In genomic region chr5:104068751-104069150, GRCm38 (mm10) we compare ENCODE assay signal across 10 mouse cellular contexts. TPM values are rescaled to one million over a fixed set of nuclear protein-coding genes. Genes with fewer than 3 reads are reported as not detected.
DNase-seq lines count a peak whose midpoint lies in the region; ATAC-seq and TF ChIP-seq lines count a peak whose summit lies in the region.
"Had no signal": no experiment of that assay in that cellular context is flagged by ENCODE, and none has a peak within 500 bp of the region (broad histone marks: within the 10 kb centered on the region; RNA-seq: fewer than 3 reads in every experiment).

No protein-coding gene starts in this region.

- DNase-seq in forebrain, embryonic 11.5 days (ENCODE audit: low spot score) = peak; percentile 71
- no peak for DNase-seq in liver, adult 2 months (ENCODE audit: extremely low read depth, low read depth, low spot score)
- DNase-seq in liver, embryonic 11.5 days (ENCODE audit: low spot score) = no peak
- DNase-seq in gastrocnemius, adult 8-10 months (ENCODE audit: low spot score in 2 of 2) = no peak
- no peak for DNase-seq in right cerebral cortex, postnatal 14 days

- H3K4me1 ChIP-seq in forebrain, embryonic 11.5 days (replicated peaks; ENCODE audit: control insufficient read depth, insufficient read depth, low read length) = peaks cover 6% of the 10 kb centered on the region
- H3K4me1 ChIP-seq in forebrain, embryonic 13.5 days = peaks cover 8% of the 10 kb centered on the region
- no peaks in the 10 kb centered on the region for H3K4me1 ChIP-seq in liver, adult 2 months (ENCODE audit: control insufficient read depth, insufficient read depth, low read length)
- 0 out of 2 replicates have a peak, but pooled peaks cover 2% of the 10 kb centered on the region for H3K4me1 ChIP-seq in liver, embryonic 11.5 days (replicated peaks; ENCODE audit: control insufficient read depth, insufficient read depth, low read length)
- peaks cover 4% of the 10 kb centered on the region for H3K4me1 ChIP-seq in bone marrow macrophage, adult 2 months (ENCODE audit: control insufficient read depth, insufficient read depth, low read length)
- H3K4me1 ChIP-seq in olfactory bulb, adult 2 months (ENCODE audit: control insufficient read depth, insufficient read depth, low read length) = peaks cover 3% of the 10 kb centered on the region

- no peak overlapping the region for H3K27ac ChIP-seq in forebrain, embryonic 11.5 days (ENCODE audit: low read depth, low read length)
- H3K27ac ChIP-seq in forebrain, embryonic 13.5 days = no peak overlapping the region
- H3K27ac ChIP-seq in liver, adult 2 months (replicated peaks; ENCODE audit: insufficient read depth, low read depth, low read length) = no peak overlapping the region
- H3K27ac ChIP-seq in liver, embryonic 11.5 days (ENCODE audit: low read depth, low read length) = no peak overlapping the region
- no peak overlapping the region for H3K27ac ChIP-seq in bone marrow macrophage, adult 2 months (ENCODE audit: insufficient read depth, low read depth, low read length)
- H3K27ac ChIP-seq in olfactory bulb, adult 2 months (ENCODE audit: insufficient read depth, low read depth, low read length) = no peak overlapping the region

- H3K4me2 ChIP-seq in forebrain, embryonic 11.5 days (ENCODE audit: low read depth, low read length, severe bottlenecking) = no peak overlapping the region
- H3K4me2 ChIP-seq in forebrain, embryonic 13.5 days = no peak overlapping the region
- H3K4me2 ChIP-seq in liver, embryonic 11.5 days = no peak overlapping the region

- H3K36me3 ChIP-seq in forebrain, embryonic 11.5 days (ENCODE audit: control insufficient read depth, insufficient read depth, low read length) = no peaks in the 10 kb centered on the region
- H3K36me3 ChIP-seq in forebrain, embryonic 13.5 days (ENCODE audit: poor library complexity, severe bottlenecking) = peaks cover 6% of the 10 kb centered on the region
- peaks cover 8% of the 10 kb centered on the region for H3K36me3 ChIP-seq in liver, adult 2 months (ENCODE audit: control insufficient read depth, insufficient read depth, low read length)
- peaks cover 6% of the 10 kb centered on the region; the same call in 1 of the 2 replicates for H3K36me3 ChIP-seq in liver, embryonic 11.5 days (ENCODE audit: control insufficient read depth, insufficient read depth, low read length)

- no peaks in the 10 kb centered on the region for H3K27me3 ChIP-seq in forebrain, embryonic 11.5 days (ENCODE audit: control insufficient read depth, insufficient read depth, low read length)
- no peaks in the 10 kb centered on the region for H3K27me3 ChIP-seq in forebrain, embryonic 13.5 days
- H3K27me3 ChIP-seq in liver, adult 2 months (ENCODE audit: control insufficient read depth, insufficient read depth, low read length) = no peaks in the 10 kb centered on the region
- H3K27me3 ChIP-seq in liver, embryonic 11.5 days (replicated peaks; ENCODE audit: control insufficient read depth, insufficient read depth, low read length) = no peaks in the 10 kb centered on the region

- ATAC-seq in forebrain, embryonic 11.5 days (replicated peaks; ENCODE audit: low FRiP score) = no peak
- no peak for ATAC-seq in forebrain, embryonic 13.5 days
- no peak for ATAC-seq in liver, embryonic 11.5 days (replicated peaks; ENCODE audit: low FRiP score)

- H3K4me3 ChIP-seq in forebrain, embryonic 11.5 days (ENCODE audit: low read depth, low read length) = no peak overlapping the region
- no peak overlapping the region for H3K4me3 ChIP-seq in forebrain, embryonic 13.5 days
- H3K4me3 ChIP-seq in liver, adult 2 months (ENCODE audit: insufficient read depth, low read depth, low read length) = no peak overlapping the region
- H3K4me3 ChIP-seq in liver, embryonic 11.5 days (ENCODE audit: low read depth, low read length) = no peak overlapping the region
- no peak overlapping the region for H3K4me3 ChIP-seq in bone marrow macrophage, adult 2 months (ENCODE audit: insufficient read depth, low read length)
- no peak overlapping the region for H3K4me3 ChIP-seq in olfactory bulb, adult 2 months (ENCODE audit: insufficient read depth, low read depth, low read length)

- no peak for TF ChIP-seq POLR2A in liver, adult 2 months (IDR thresholded peaks at IDR 0.05; ENCODE audit: extremely low read depth, insufficient read depth, low read length)
- TF ChIP-seq POLR2A in bone marrow macrophage, adult 2 months (IDR thresholded peaks at IDR 0.05; ENCODE audit: borderline replicate concordance, low read depth, low read length) = no peak
- no peak for TF ChIP-seq POLR2A in olfactory bulb, adult 2 months (IDR thresholded peaks at IDR 0.05; ENCODE audit: insufficient read depth, low read depth, low read length)

- H3K9ac ChIP-seq in forebrain, embryonic 11.5 days (ENCODE audit: low read length) = no peak overlapping the region
- H3K9ac ChIP-seq in forebrain, embryonic 13.5 days = no peak overlapping the region
- H3K9ac ChIP-seq in liver, adult 2 months (ENCODE audit: low read depth, low read length) = no peak overlapping the region
- H3K9ac ChIP-seq in liver, embryonic 11.5 days (ENCODE audit: low read depth, low read length) = no peak overlapping the region

- H3K9me3 ChIP-seq in forebrain, embryonic 11.5 days (ENCODE audit: control insufficient read depth, low read length) = no peaks in the 10 kb centered on the region
- H3K9me3 ChIP-seq in forebrain, embryonic 13.5 days (replicated peaks) = no peaks in the 10 kb centered on the region
- no peaks in the 10 kb centered on the region for H3K9me3 ChIP-seq in liver, embryonic 11.5 days (ENCODE audit: control insufficient read depth, low read length)

- no peaks in the 10 kb centered on the region for H3K79me2 ChIP-seq in liver, adult 2 months (ENCODE audit: control insufficient read depth, insufficient read depth, low read length)

- WGBS in forebrain, embryonic 11.5 days = 84% methylated on average over 7 of the region's 7 CpGs
- WGBS in forebrain, embryonic 13.5 days = 94% methylated on average over 7 of the region's 7 CpGs
- WGBS in liver, adult 2 months = 86% methylated on average over 7 of the region's 7 CpGs
- 86% methylated on average over 7 of the region's 7 CpGs for WGBS in liver, embryonic 11.5 days
- 83% methylated on average over 7 of the region's 7 CpGs for WGBS in olfactory bulb, adult 2 months

- peak; percentile 65 for TF ChIP-seq CTCF in liver, adult 2 months (IDR thresholded peaks at IDR 0.05; ENCODE audit: low read depth, low read length)
- TF ChIP-seq CTCF in bone marrow macrophage, adult 2 months (IDR thresholded peaks at IDR 0.05; ENCODE audit: low read depth, low read length) = 0 out of 2 replicates have a peak, but pooled peaks have one; percentile 6
- TF ChIP-seq CTCF in olfactory bulb, adult 2 months (IDR thresholded peaks at IDR 0.05; ENCODE audit: insufficient read depth, low read depth, low read length) = 0 out of 2 replicates have a peak, but pooled peaks have one; percentile 7

RNA-seq across cellular contexts. Expression of gene Gm17660, which starts 8.7 kb away (rescaled TPM):
- not detected in 2 replicates for polyA plus RNA-seq in forebrain, embryonic 11.5 days (2014; fragmentation: Nextera tagmentation; extraction: Ambion mirVana)
- polyA plus RNA-seq in forebrain, embryonic 13.5 days (2015; fragmentation: Nextera tagmentation; extraction: Ambion mirVana) = not detected in 2 replicates
- total RNA-seq in liver, adult 2 months (2014; rRNA removed) = not detected in 2 replicates
- not detected in 2 replicates for polyA plus RNA-seq in liver, adult 2 months (2012; rRNA removed)
- not detected in 2 replicates for polyA plus RNA-seq in liver, embryonic 11.5 days (2014; fragmentation: Nextera tagmentation; extraction: Ambion mirVana)
- not detected in 2 replicates for polyA plus RNA-seq in bone marrow macrophage, adult 2 months (2012; ENCODE audit: insufficient read depth, insufficient read length, missing spikeins)
- polyA plus RNA-seq in olfactory bulb, adult 2 months (2012; ENCODE audit: insufficient read depth, insufficient read length, low replicate concordance, missing spikeins) = not detected in 2 replicates
- not detected for total RNA-seq in gastrocnemius, adult 8-10 months (2022)
- polyA plus RNA-seq: frontal cortex, adult 2 months; liver, embryonic 16.5 days had no signal

RNA-seq across cellular contexts. Expression of gene Nudt9, which starts 22.6 kb away (rescaled TPM):
- polyA plus RNA-seq in forebrain, embryonic 11.5 days (2014; fragmentation: Nextera tagmentation; extraction: Ambion mirVana) = 61.3 and 65.2 TPM in 2 replicates
- 50.9 and 53.3 TPM in 2 replicates for polyA plus RNA-seq in forebrain, embryonic 13.5 days (2015; fragmentation: Nextera tagmentation; extraction: Ambion mirVana)
- total RNA-seq in liver, adult 2 months (2014; rRNA removed) = 36.6 and 40.3 TPM in 2 replicates
- polyA plus RNA-seq in liver, adult 2 months (2012; rRNA removed) = 39.7 and 48.5 TPM in 2 replicates
- polyA plus RNA-seq in liver, embryonic 11.5 days (2014; fragmentation: Nextera tagmentation; extraction: Ambion mirVana) = 103 and 110 TPM in 2 replicates
- 60.6 and 68.3 TPM in 2 replicates for polyA plus RNA-seq in bone marrow macrophage, adult 2 months (2012; ENCODE audit: insufficient read depth, insufficient read length, missing spikeins)
- not detected in 2 replicates for polyA plus RNA-seq in olfactory bulb, adult 2 months (2012; ENCODE audit: insufficient read depth, insufficient read length, low replicate concordance, missing spikeins)
- 10 to 100 TPM; 62.8 to 74.7 (median 69.1) TPM for total RNA-seq in gastrocnemius, adult 8-10 months (2022)

RNA-seq across cellular contexts. Expression of gene Sparcl1, which starts 44.8 kb away (rescaled TPM):
- 23.3 and 24.1 TPM in 2 replicates for polyA plus RNA-seq in forebrain, embryonic 11.5 days (2014; fragmentation: Nextera tagmentation; extraction: Ambion mirVana)
- 34.7 and 41.3 TPM in 2 replicates for polyA plus RNA-seq in forebrain, embryonic 13.5 days (2015; fragmentation: Nextera tagmentation; extraction: Ambion mirVana)
- 4.9 and 5.0 TPM in 2 replicates for total RNA-seq in liver, adult 2 months (2014; rRNA removed)
- polyA plus RNA-seq in liver, adult 2 months (2012; rRNA removed) = 2.2 and 3.0 TPM in 2 replicates
- polyA plus RNA-seq in liver, embryonic 11.5 days (2014; fragmentation: Nextera tagmentation; extraction: Ambion mirVana) = 5.6 and 6.8 TPM in 2 replicates
- polyA plus RNA-seq in bone marrow macrophage, adult 2 months (2012; ENCODE audit: insufficient read depth, insufficient read length, missing spikeins) = 0.27 TPM in 1 of 2 replicates, not detected in the other
- polyA plus RNA-seq in olfactory bulb, adult 2 months (2012; ENCODE audit: insufficient read depth, insufficient read length, low replicate concordance, missing spikeins) = 627 and 723 TPM in 2 replicates
- total RNA-seq in gastrocnemius, adult 8-10 months (2022) = 100 to 1,000 TPM in 2 of 4 experiments, 10 to 100 TPM in 2; 70.3 to 108 (median 94.1) TPM

RNA-seq across cellular contexts. Expression of gene Hsd17b11, which starts 47.0 kb away (rescaled TPM):
- 0.95 and 0.96 TPM in 2 replicates for polyA plus RNA-seq in forebrain, embryonic 11.5 days (2014; fragmentation: Nextera tagmentation; extraction: Ambion mirVana)
- polyA plus RNA-seq in forebrain, embryonic 13.5 days (2015; fragmentation: Nextera tagmentation; extraction: Ambion mirVana) = 0.77 and 1.1 TPM in 2 replicates
- total RNA-seq in liver, adult 2 months (2014; rRNA removed) = 119 and 154 TPM in 2 replicates
- polyA plus RNA-seq in liver, adult 2 months (2012; rRNA removed) = 72.7 and 78.8 TPM in 2 replicates
- polyA plus RNA-seq in liver, embryonic 11.5 days (2014; fragmentation: Nextera tagmentation; extraction: Ambion mirVana) = 1.7 and 2.5 TPM in 2 replicates
- 204 and 205 TPM in 2 replicates for polyA plus RNA-seq in bone marrow macrophage, adult 2 months (2012; ENCODE audit: insufficient read depth, insufficient read length, missing spikeins)
- not detected in 2 replicates for polyA plus RNA-seq in olfactory bulb, adult 2 months (2012; ENCODE audit: insufficient read depth, insufficient read length, low replicate concordance, missing spikeins)
- total RNA-seq in gastrocnemius, adult 8-10 months (2022) = 1 to 10 TPM; 4.8 to 8.4 (median 7.0) TPM

Comparison
In these comparisons a context has a peak if more than half of its experiments do, and no peak if none do; other contexts are left out.
1. CTCF ChIP-seq: peak in every context shown above with its lines; median percentile 65 in liver, adult 2 months; 7 in olfactory bulb, adult 2 months; 6 in bone marrow macrophage, adult 2 months.
2. RNA of gene Sparcl1, which starts 44.8 kb away (polyA plus RNA-seq): 627 to 723 TPM in olfactory bulb, adult 2 months; 34.7 to 41.3 TPM in forebrain, embryonic 13.5 days, 23.3 to 24.1 TPM in forebrain, embryonic 11.5 days, 5.6 to 6.8 TPM in liver, embryonic 11.5 days, 2.2 to 3.0 TPM in liver, adult 2 months and 0.27 TPM in bone marrow macrophage, adult 2 months; every median in the first group is over 10 times any median in the second.